Mouse (Mus musculus) hindbrain, embryonic 12.5 days (tissue): Measurements from ENCODE around the gene Mapk10. TPM values are rescaled to one million over a fixed set of nuclear protein-coding genes. Genes with fewer than 3 reads are reported as not detected.

Experiments
- ATAC-seq: fragments of 200-750 bp; cut with Nextera tagmentation; 2 replicates; pipeline ENCODE4 v1.8.0; 2017; ENCODE audit warnings: moderate TSS enrichment; ENCODE audit not compliant: low FRiP score
- H3K27ac ChIP-seq: fragments of 300-500 bp; sonication (generic); 2 replicates; pipeline ENCODE4 v1.5.1; 2016; ENCODE audit warnings: mild to moderate bottlenecking
- H3K27me3 ChIP-seq: fragments of 300-500 bp; sonication (generic); 2 replicates; pipeline ENCODE4 v1.6.1; 2016; ENCODE audit warnings: mild to moderate bottlenecking
- H3K36me3 ChIP-seq: fragments of 300-500 bp; sonication (generic); 2 replicates; pipeline ENCODE4 v1.6.1; 2016; ENCODE audit warnings: mild to moderate bottlenecking
- H3K4me1 ChIP-seq: fragments of 300-500 bp; sonication (generic); 2 replicates; pipeline ENCODE4 v1.6.1; 2016
- H3K4me2 ChIP-seq: fragments of 300-500 bp; sonication (generic); replicated peaks from 2 replicates; pipeline ENCODE4 v1.6.1; 2016; ENCODE audit warnings: mild to moderate bottlenecking
- H3K4me3 ChIP-seq: fragments of 300-500 bp; sonication (generic); 2 replicates; pipeline ENCODE4 v1.5.1; 2016; ENCODE audit warnings: mild to moderate bottlenecking
- H3K9ac ChIP-seq: fragments of 300-500 bp; sonication (generic); 2 replicates; pipeline ENCODE4 v1.6.1; 2016; ENCODE audit warnings: mild to moderate bottlenecking, moderate library complexity
- H3K9me3 ChIP-seq: fragments of 300-500 bp; sonication (generic); replicated peaks from 2 replicates; pipeline ENCODE4 v1.6.1; 2016; ENCODE audit warnings: mild to moderate bottlenecking
- WGBS: fragments of 180-500 bp; shearing (Covaris S2); methylation state at CpG from one replicate; pipeline ENCODE4 v1.1.7; 2016; 5-methylcytosine and 5-hydroxymethylcytosine counted together
- polyA plus RNA-seq: library from polyadenylated mRNA; unstranded; fragments of >200 nt; fragmentation: Nextera tagmentation; extraction: Ambion mirVana; gene quantifications from 2 replicates; pipeline ENCODE4 v1.2.1, GENCODE M21; 2016

The Mapk10 gene
- polyA plus RNA-seq, 1 experiment from 2014 or later, result 77.6 TPM

GRCm38 (mm10) chr5:103197796-103198325 lies 13.3 kb downstream of the Mapk10 start:
- H3K9ac ChIP-seq, result no peak overlapping the region
- peaks cover 19% of the 10 kb centered on the region for H3K4me1 ChIP-seq
- 83% methylated on average over 2 of the region's 2 CpGs for WGBS
- H3K4me3 ChIP-seq, result no peak overlapping the region
- H3K27me3 ChIP-seq, result no peaks in the 10 kb centered on the region
- no peak for ATAC-seq
- no peaks in the 10 kb centered on the region for H3K9me3 ChIP-seq
- no peak overlapping the region for H3K4me2 ChIP-seq
- H3K36me3 ChIP-seq, result peaks cover 9% of the 10 kb centered on the region; the same call in 1 of the 2 replicates
- no peak overlapping the region for H3K27ac ChIP-seq

DNA sequence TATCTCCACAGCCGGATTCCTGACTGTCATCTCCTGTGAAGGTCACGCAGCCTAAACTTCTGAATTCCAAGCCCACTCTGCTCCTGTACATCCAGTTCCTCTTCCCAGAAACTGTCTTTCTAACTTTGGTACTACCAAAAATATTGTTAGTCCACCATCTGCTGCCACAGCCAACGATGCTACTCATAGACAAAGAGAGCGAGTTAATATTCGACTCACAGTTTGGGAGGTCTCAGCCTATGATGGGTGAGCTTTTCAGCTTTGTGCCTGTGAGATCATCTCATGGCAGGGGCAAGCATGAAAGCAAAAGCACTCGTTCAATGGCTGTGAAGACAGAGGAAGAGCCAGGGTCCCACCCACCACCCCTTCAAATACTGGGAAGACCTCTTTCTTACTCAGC lies 16.6 kb downstream of the Mapk10 start:
- Histone ChIP-seq H3K4me1 (peaks cover 31% of the 10 kb centered on the region), H3K27ac (peak overlapping the region; percentile 30; the same call in 1 of the 2 replicates), H3K9ac (no peak overlapping the region), H3K4me2 (no peak overlapping the region), H3K27me3 (no peaks in the 10 kb centered on the region), H3K9me3 (no peaks in the 10 kb centered on the region), H3K4me3 (no peak overlapping the region), H3K36me3 (no peaks in the 10 kb centered on the region)
- 51% methylated on average over 6 of the region's 6 CpGs for WGBS
- ATAC-seq, result no peak

- Histone ChIP-seq H3K4me2 (no peak overlapping the region), H3K9me3 (no peaks in the 10 kb centered on the region), H3K27me3 (no peaks in the 10 kb centered on the region), H3K4me3 (no peak overlapping the region), H3K4me1 (peaks cover 31% of the 10 kb centered on the region), H3K9ac (no peak overlapping the region), H3K27ac (peak overlapping the region; percentile 30), H3K36me3 (no peaks in the 10 kb centered on the region)
- 79% methylated on average over 3 of the region's 3 CpGs for WGBS
- peak; percentile 17; the same call in 1 of the 2 replicates for ATAC-seq
Measured at GRCm38 (mm10) chr5:103193700-103194099, 17.4 kb downstream of the Mapk10 start.

DNA sequence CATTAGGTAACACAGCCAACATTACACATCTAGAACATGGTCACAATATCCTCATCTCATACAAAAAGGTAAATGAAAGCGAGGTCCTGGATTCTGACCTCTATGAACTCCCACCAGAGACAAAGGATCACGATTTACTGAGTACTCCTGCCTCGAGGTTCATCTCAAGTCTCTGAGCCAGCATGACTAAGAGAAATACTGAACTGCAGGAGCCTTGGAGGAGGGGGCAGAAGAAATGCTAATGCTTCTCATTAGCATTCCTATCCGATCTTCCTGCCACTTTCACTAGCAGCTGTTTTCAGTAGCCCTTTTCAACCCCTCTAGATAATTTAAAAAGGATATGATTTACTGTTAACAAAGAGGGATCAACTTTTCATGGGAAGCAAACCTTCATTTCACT lies 19.6 kb downstream of the Mapk10 start:
- Histone ChIP-seq H3K9me3 (no peaks in the 10 kb centered on the region), H3K9ac (no peak overlapping the region), H3K4me3 (no peak overlapping the region), H3K27ac (0 out of 2 replicates have a peak overlapping the region, but pooled peaks have one; percentile 55), H3K4me2 (no peak overlapping the region), H3K4me1 (peaks cover 31% of the 10 kb centered on the region), H3K27me3 (no peaks in the 10 kb centered on the region), H3K36me3 (no peaks in the 10 kb centered on the region)
- ATAC-seq, result 0 out of 2 replicates have a peak, but pooled peaks have one; percentile 46
- 17% methylated on average over 4 of the region's 4 CpGs for WGBS

GRCm38 (mm10) chr5:103184256-103184655 lies 26.9 kb downstream of the Mapk10 start:
- H3K9ac ChIP-seq, result no peak overlapping the region
- H3K36me3 ChIP-seq, result no peaks in the 10 kb centered on the region
- H3K9me3 ChIP-seq, result peaks cover 14% of the 10 kb centered on the region
- no peak overlapping the region for H3K27ac ChIP-seq
- no peak overlapping the region for H3K4me2 ChIP-seq
- no peaks in the 10 kb centered on the region for H3K27me3 ChIP-seq
- 92% methylated on average over 1 of the region's 1 CpGs for WGBS
- no peak overlapping the region for H3K4me3 ChIP-seq
- H3K4me1 ChIP-seq, result no peaks in the 10 kb centered on the region
- no peak for ATAC-seq

DNA sequence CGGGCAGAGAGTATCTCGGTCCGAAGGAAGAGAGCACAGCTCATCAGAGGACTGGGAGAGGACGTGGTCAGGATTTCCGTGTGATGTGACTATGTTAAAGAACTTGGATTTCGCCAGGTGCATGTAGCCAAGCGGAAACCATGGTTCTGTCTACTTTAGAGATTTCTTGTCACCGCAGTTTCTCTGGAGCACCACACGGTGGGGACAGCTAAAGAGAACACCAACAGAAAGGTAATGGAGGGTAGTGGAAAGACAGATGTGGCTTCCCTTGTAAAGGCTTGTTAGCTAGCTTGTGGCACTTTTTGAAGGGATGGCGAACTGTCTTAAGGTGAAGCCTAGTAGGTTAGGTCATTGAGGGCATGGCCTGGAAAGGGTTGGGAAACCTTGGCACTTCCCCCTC lies 29.5 kb downstream of the Mapk10 start:
- WGBS, result 89% methylated on average over 10 of the region's 10 CpGs
- Histone ChIP-seq H3K9me3 (peaks cover 14% of the 10 kb centered on the region), H3K4me2 (no peak overlapping the region), H3K4me3 (no peak overlapping the region), H3K4me1 (peaks cover 9% of the 10 kb centered on the region), H3K9ac (no peak overlapping the region), H3K27me3 (no peaks in the 10 kb centered on the region), H3K27ac (no peak overlapping the region), H3K36me3 (no peaks in the 10 kb centered on the region)
- ATAC-seq, result no peak

GRCm38 (mm10) chr5:103177010-103177409 lies 34.1 kb downstream of the Mapk10 start:
- peak overlapping the region; percentile 53 for H3K27ac ChIP-seq

GRCm38 (mm10) chr5:103175989-103176388 lies 35.1 kb downstream of the Mapk10 start:
- Histone ChIP-seq H3K27me3 (no peaks in the 10 kb centered on the region), H3K36me3 (no peaks in the 10 kb centered on the region), H3K9ac (no peak overlapping the region), H3K4me3 (no peak overlapping the region), H3K4me1 (peaks cover 20% of the 10 kb centered on the region), H3K27ac (no peak overlapping the region), H3K9me3 (no peaks in the 10 kb centered on the region), H3K4me2 (no peak overlapping the region)
- ATAC-seq, result no peak
- WGBS, result 88% methylated on average over 7 of the region's 7 CpGs

More at GRCm38 (mm10) chr5:103177010-103177409, 34.1 kb downstream of the Mapk10 start:
- Histone ChIP-seq H3K9me3 (no peaks in the 10 kb centered on the region), H3K4me3 (no peak overlapping the region), H3K4me1 (peaks cover 20% of the 10 kb centered on the region), H3K4me2 (no peak overlapping the region; the same call in 1 of the 2 replicates), H3K36me3 (no peaks in the 10 kb centered on the region), H3K9ac (no peak overlapping the region), H3K27me3 (no peaks in the 10 kb centered on the region)
- 28% methylated on average over 5 of the region's 5 CpGs for WGBS
- peak; percentile 58 for ATAC-seq

GRCm38 (mm10) chr5:103174607-103175006 lies 36.5 kb downstream of the Mapk10 start:
- ATAC-seq, result no peak
- Histone ChIP-seq H3K4me3 (no peak overlapping the region), H3K27me3 (no peaks in the 10 kb centered on the region), H3K4me2 (no peak overlapping the region), H3K9me3 (peaks cover 7% of the 10 kb centered on the region; the same call in 1 of the 2 replicates), H3K4me1 (peaks cover 20% of the 10 kb centered on the region), H3K27ac (no peak overlapping the region), H3K9ac (no peak overlapping the region), H3K36me3 (no peaks in the 10 kb centered on the region)
- WGBS, result 57% methylated on average over 7 of the region's 7 CpGs

DNA sequence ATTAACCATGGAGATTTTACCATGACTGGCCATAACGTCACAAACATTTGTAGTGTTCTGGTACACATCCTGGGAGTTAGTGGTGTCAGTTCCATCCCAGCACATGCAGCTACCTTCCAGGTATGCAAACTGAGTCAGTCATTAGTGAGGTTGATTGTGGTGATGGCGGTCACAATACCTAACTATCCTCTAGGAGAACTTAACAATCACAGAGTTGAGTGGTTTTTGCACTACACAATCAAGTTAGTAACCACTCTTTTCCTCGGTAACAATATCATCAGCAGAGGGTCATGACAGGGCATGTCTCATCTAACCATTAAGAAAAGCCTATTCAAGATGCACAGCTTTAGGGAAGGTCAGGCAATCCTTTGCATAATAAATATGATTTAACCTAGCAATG lies 39.9 kb downstream of the Mapk10 start:
- Histone ChIP-seq H3K9me3 (peaks cover 9% of the 10 kb centered on the region; the same call in 1 of the 2 replicates), H3K27me3 (no peaks in the 10 kb centered on the region), H3K36me3 (no peaks in the 10 kb centered on the region), H3K4me2 (no peak overlapping the region), H3K27ac (no peak overlapping the region), H3K4me3 (no peak overlapping the region), H3K9ac (no peak overlapping the region), H3K4me1 (peaks cover 8% of the 10 kb centered on the region)
- WGBS, result 86% methylated on average over 3 of the region's 3 CpGs
- ATAC-seq, result no peak

- Histone ChIP-seq H3K4me3 (no peak overlapping the region), H3K4me1 (peaks cover 3% of the 10 kb centered on the region; the same call in 1 of the 2 replicates), H3K9me3 (peaks cover 9% of the 10 kb centered on the region; the same call in 1 of the 2 replicates), H3K27me3 (no peaks in the 10 kb centered on the region), H3K36me3 (no peaks in the 10 kb centered on the region), H3K9ac (no peak overlapping the region), H3K27ac (no peak overlapping the region), H3K4me2 (no peak overlapping the region)
- WGBS, result 72% methylated on average over 5 of the region's 5 CpGs
- ATAC-seq, result no peak
Measured at GRCm38 (mm10) chr5:103167371-103167770, 43.8 kb downstream of the Mapk10 start.

- 81% methylated on average over 2 of the region's 2 CpGs for WGBS
- no peak overlapping the region for H3K27ac ChIP-seq
- ATAC-seq, result no peak
Measured at GRCm38 (mm10) chr5:103166755-103167154, 44.4 kb downstream of the Mapk10 start.

DNA sequence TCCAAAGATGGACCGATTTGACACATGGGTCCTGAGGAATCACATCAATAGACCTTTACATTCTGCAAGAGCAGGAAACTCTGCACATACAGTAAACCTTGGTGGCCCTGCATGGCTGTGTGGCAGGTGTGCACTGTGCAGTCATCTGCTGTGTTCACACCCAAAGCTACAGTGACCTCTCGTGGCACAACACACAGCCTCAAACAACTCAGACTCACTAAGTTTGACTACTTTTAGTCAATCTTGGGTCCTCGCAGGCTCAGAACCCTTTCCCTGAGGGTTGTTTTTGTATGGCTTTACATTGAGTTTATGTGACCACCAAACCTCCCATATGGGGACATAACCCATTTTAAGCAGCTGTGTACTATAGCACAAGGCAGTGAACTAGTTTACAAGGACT lies 47.1 kb downstream of the Mapk10 start:
- no peak for ATAC-seq
- Histone ChIP-seq H3K27ac (no peak overlapping the region), H3K9ac (no peak overlapping the region), H3K36me3 (no peaks in the 10 kb centered on the region), H3K9me3 (no peaks in the 10 kb centered on the region), H3K4me3 (no peak overlapping the region), H3K4me2 (no peak overlapping the region), H3K4me1 (peaks cover 21% of the 10 kb centered on the region), H3K27me3 (no peaks in the 10 kb centered on the region)
- 90% methylated on average over 3 of the region's 3 CpGs for WGBS

More at GRCm38 (mm10) chr5:103166755-103167154, 44.4 kb downstream of the Mapk10 start:
- Histone ChIP-seq H3K4me1 (peaks cover 9% of the 10 kb centered on the region), H3K36me3 (no peaks in the 10 kb centered on the region), H3K9ac (no peak overlapping the region), H3K4me3 (no peak overlapping the region), H3K4me2 (no peak overlapping the region), H3K9me3 (peaks cover 9% of the 10 kb centered on the region; the same call in 1 of the 2 replicates), H3K27me3 (no peaks in the 10 kb centered on the region)
